Mouse (Mus musculus): ENCODE measurements at regions not wholly inside any gene's neighbourhood (a gene's known extent, or its start where the extent isn't known, plus 50 kb on each side); places are given as distances from the start of the nearest gene placed in this dataset.

DNA sequence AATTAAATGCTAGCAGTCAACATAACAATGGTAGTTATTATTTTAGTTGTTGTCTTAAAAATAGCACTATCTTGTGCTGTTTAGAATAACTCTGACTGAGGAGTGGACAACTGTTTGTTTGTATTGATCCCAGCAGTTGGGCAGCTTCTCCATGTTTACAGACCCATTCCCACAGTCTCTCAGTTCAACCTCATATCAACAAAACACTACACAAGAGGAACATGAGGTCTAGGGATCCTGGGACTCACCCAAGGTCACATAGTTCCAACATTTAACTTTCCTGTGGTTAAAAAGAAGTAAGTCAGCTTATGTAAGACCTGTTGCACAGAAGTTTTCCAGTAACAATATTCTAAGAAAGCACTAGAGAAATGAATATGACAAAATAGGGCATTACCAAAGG, 203.0 kb upstream of the Usp24 start:
- no peaks in the 10 kb centered on the region for H3K4me1 ChIP-seq (ENCODE audit: control insufficient read depth in 1 of 2, insufficient read depth in 2 of 2, low read length in 2 of 2)
- H3K9me3 ChIP-seq (replicated peaks; ENCODE audit: insufficient read depth, low read length) = no peaks in the 10 kb centered on the region
- no peaks in the 10 kb centered on the region for H3K79me2 ChIP-seq (ENCODE audit: control insufficient read depth, insufficient read depth, low read length, poor library complexity)
- no peak overlapping the region for H3K4me3 ChIP-seq (ENCODE audit: control insufficient read depth in 1 of 2, insufficient read depth in 1 of 2, low read depth in 2 of 2, low read length in 2 of 2)
- no peak overlapping the region for H3K27ac ChIP-seq (ENCODE audit: control insufficient read depth, low read depth, low read length)
- no peaks in the 10 kb centered on the region for H3K36me3 ChIP-seq (ENCODE audit: control insufficient read depth in 1 of 2, insufficient read depth in 2 of 2, low read length in 2 of 2)
- no peaks in the 10 kb centered on the region for H3K27me3 ChIP-seq (ENCODE audit: control insufficient read depth in 1 of 2, insufficient read depth in 2 of 2, low read length in 2 of 2)
- DNase-seq (ENCODE audit: low read depth, low spot score) = no peak
- H3K9ac ChIP-seq (ENCODE audit: control insufficient read depth, low read depth, low read length, poor library complexity, severe bottlenecking) = no peak overlapping the region
- TF ChIP-seq MXI1 (IDR thresholded peaks at IDR 0.05; ENCODE audit: low read depth, low read length) (no peak), ELF1 (IDR thresholded peaks at IDR 0.05; ENCODE audit: low read depth, low read length) (no peak), ETS1 (IDR thresholded peaks at IDR 0.05; ENCODE audit: low read depth, low read length) (no peak), EP300 (IDR thresholded peaks at IDR 0.05; ENCODE audit: low read depth in 1 of 2, low read length in 2 of 2) (no peak), UBTF (IDR thresholded peaks at IDR 0.05; ENCODE audit: borderline replicate concordance, insufficient read depth, low read depth, low read length) (no peak), MAX (IDR thresholded peaks at IDR 0.05; ENCODE audit: low read length) (no peak), POLR2AphosphoS5 (IDR thresholded peaks at IDR 0.05; ENCODE audit: borderline replicate concordance, low read depth, low read length) (no peak), CHD1 (IDR thresholded peaks at IDR 0.05; ENCODE audit: low read depth, low read length) (no peak), ZKSCAN1 (IDR thresholded peaks at IDR 0.05; ENCODE audit: low read depth, low read length) (no peak), RAD21 (IDR thresholded peaks at IDR 0.05; ENCODE audit: low read depth, low read length) (no peak), ZC3H11A (IDR thresholded peaks at IDR 0.05; ENCODE audit: low read depth, low read length) (no peak), MEF2A (IDR thresholded peaks at IDR 0.05; ENCODE audit: extremely low read depth, insufficient replicate concordance, low read depth, low read length, poor library complexity, severe bottlenecking) (no peak), TCF12 (IDR thresholded peaks at IDR 0.05; ENCODE audit: low read depth, low read length) (no peak), MYB (IDR thresholded peaks at IDR 0.05; ENCODE audit: low read depth, low read length) (no peak), CTCF (IDR thresholded peaks at IDR 0.05 in 2 of 3, conservative IDR thresholded peaks at IDR 0.05 in 1 of 3; ENCODE audit: control insufficient read depth in 1 of 3, insufficient read depth in 1 of 3, low read depth in 2 of 3, low read length in 3 of 3, poor library complexity in 1 of 3, severe bottlenecking in 1 of 3) (no peak), BHLHE40 (IDR thresholded peaks at IDR 0.05; ENCODE audit: borderline replicate concordance, low read depth, low read length) (no peak), NELFE (IDR thresholded peaks at IDR 0.05; ENCODE audit: low read depth, low read length) (no peak), GABPA (IDR thresholded peaks at IDR 0.05; ENCODE audit: low read depth, low read length) (no peak), KAT2A (conservative IDR thresholded peaks at IDR 0.05; ENCODE audit: low read depth, low read length) (no peak), NRF1 (IDR thresholded peaks at IDR 0.05; ENCODE audit: insufficient read depth, low read depth, low read length, poor library complexity, severe bottlenecking) (no peak)

DNA sequence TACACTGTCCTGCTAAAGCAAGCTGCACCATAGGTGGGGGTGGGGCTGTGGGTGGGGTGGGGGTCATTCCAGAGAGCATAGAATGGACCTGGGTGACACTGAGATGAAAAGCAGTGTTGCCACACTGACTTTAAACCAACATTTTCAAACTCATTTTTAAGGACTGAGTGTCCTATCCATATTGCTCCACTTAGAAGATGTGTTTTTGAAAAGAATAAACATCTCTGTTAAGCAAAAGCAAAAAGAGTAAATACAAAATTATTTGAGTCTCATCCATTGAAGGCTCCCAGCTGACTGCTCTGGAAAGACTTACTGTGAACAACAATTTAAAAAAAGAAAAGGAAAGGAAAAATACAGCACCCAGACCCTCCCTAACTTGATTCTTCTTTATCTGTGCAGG, 202.3 kb upstream of the Usp24 start:
- Histone ChIP-seq H3K27me3 (ENCODE audit: control insufficient read depth in 1 of 2, insufficient read depth in 2 of 2, low read length in 2 of 2) (no peaks in the 10 kb centered on the region), H3K79me2 (ENCODE audit: control insufficient read depth, insufficient read depth, low read length, poor library complexity) (no peaks in the 10 kb centered on the region), H3K4me3 (ENCODE audit: control insufficient read depth in 1 of 2, insufficient read depth in 1 of 2, low read depth in 2 of 2, low read length in 2 of 2) (no peak overlapping the region), H3K9ac (ENCODE audit: control insufficient read depth, low read depth, low read length, poor library complexity, severe bottlenecking) (no peak overlapping the region), H3K9me3 (replicated peaks; ENCODE audit: insufficient read depth, low read length) (no peaks in the 10 kb centered on the region), H3K4me1 (ENCODE audit: control insufficient read depth in 1 of 2, insufficient read depth in 2 of 2, low read length in 2 of 2) (no peaks in the 10 kb centered on the region), H3K36me3 (ENCODE audit: control insufficient read depth in 1 of 2, insufficient read depth in 2 of 2, low read length in 2 of 2) (no peaks in the 10 kb centered on the region), H3K27ac (ENCODE audit: control insufficient read depth, low read depth, low read length) (no peak overlapping the region)
- DNase-seq (ENCODE audit: low read depth, low spot score) = no peak
- TF ChIP-seq MYC (IDR thresholded peaks at IDR 0.05; ENCODE audit: low read depth, low read length) (no peak), CHD1 (IDR thresholded peaks at IDR 0.05; ENCODE audit: low read depth, low read length) (no peak), MAZ (IDR thresholded peaks at IDR 0.05; ENCODE audit: low read depth, low read length) (no peak), GABPA (IDR thresholded peaks at IDR 0.05; ENCODE audit: low read depth, low read length) (no peak), HCFC1 (IDR thresholded peaks at IDR 0.05; ENCODE audit: low read depth, low read length) (no peak), UBTF (IDR thresholded peaks at IDR 0.05; ENCODE audit: borderline replicate concordance, insufficient read depth, low read depth, low read length) (no peak), SIN3A (IDR thresholded peaks at IDR 0.05; ENCODE audit: low read length) (no peak), ETS1 (IDR thresholded peaks at IDR 0.05; ENCODE audit: low read depth, low read length) (no peak), TCF12 (IDR thresholded peaks at IDR 0.05; ENCODE audit: low read depth, low read length) (no peak), MAX (IDR thresholded peaks at IDR 0.05; ENCODE audit: low read length) (no peak)
